Mouse (Mus musculus) E14TG2a.4 (cell line): ENCODE results near the gene Prr12.

Source experiments
- CTCF ChIP-seq: conservative IDR thresholded peaks from 2 replicates; pipeline ENCODE4 v1.5.1; 2014; ENCODE audit warnings: low read length
- NANOG ChIP-seq: IDR thresholded peaks from 2 replicates; pipeline ENCODE4 v1.6.1; 2014; ENCODE audit warnings: borderline replicate concordance, low read length, mixed read lengths
- POU5F1 ChIP-seq: IDR thresholded peaks from 2 replicates; pipeline ENCODE4 v1.6.1; 2014; ENCODE audit warnings: low read length, borderline replicate concordance

DNA sequence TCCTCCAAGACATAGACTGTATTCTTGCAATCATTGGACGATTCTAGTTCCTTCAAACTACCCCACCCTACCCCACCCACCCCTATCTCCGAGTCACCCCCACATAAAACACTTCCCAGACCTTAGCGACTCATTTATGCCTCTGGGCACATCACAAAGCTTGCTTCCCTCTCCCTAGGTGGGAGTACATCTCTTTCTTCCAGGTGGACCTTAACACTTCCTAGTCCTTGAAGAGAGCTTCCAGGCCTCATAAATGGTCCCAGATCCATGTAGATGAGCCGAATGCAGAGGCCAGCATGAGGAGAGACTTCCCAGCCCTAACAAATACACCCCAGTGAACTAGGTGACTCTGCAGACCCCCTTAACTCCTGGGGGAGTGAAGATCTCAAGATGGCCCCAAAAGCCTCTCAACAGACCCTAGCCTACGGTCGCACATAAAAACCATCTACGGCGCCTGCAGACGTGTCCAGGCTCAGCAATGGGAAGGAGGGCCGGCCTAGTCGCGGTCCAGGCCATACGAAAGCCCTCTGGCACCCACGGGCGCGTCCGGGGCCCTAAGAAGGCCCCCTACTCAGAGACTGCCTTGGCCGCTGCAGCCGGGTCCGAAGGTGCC is 37.2 kb downstream of the Prr12 start:
- TF ChIP-seq CTCF (no peak), NANOG (no peak), POU5F1 (no peak)
